Mouse (Mus musculus) lung, postnatal 36 days (tissue): ENCODE measurements around the gene Rabif.
"Not testable (repeated sequence)": the region's sequence is repeated elsewhere in the genome, so short reads cannot be mapped to it uniquely, and the experiment has no call there.

Experiments
- DNase-seq: peaks from one replicate; pipeline ENCODE4 v3.0.0; 2022; ENCODE audit warnings: mixed read lengths

Rabif gene

DNA sequence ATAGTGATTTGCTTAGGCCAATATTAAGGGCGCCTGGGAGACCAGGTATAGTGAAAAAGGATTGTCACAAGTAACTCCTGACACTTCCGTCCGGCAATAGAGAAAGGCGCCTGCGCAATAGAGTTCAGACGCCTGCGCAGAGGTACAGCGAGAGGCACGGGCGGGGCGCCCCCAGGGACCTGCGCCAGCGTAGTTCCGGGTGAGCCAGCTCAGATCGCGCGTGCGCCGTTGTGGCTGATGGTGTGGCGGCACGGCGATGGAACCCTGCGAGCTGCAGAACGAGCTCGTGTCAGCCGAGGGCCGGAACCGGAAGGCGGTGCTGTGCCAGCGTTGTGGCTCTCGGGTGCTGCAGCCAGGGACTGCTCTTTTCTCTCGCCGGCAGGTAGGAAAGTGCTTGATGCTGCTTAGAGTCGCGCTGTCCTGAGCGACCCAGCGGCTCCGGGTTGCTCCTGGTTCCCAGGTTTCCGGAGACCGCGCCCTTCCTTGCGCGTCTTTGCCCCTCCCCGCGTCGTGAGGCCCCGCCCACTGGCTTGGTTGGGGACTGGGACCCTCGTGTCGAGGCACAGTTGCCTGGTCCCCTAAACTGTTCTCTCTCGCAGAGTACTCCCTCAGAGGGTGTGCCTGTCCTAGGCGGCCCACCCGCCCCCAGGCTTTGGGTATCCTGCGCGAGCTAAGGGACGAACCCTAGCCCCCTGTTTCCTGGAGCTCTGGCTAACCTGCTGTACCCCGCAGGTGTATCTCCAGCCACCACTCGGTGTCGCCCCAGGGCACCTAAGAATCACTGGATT lies at the start of gene Rabif:
TSS of gene Rabif (plus strand) at position 221 of the 788 bp plus-strand sequence.
- DNase-seq = peak; percentile 99

DNA sequence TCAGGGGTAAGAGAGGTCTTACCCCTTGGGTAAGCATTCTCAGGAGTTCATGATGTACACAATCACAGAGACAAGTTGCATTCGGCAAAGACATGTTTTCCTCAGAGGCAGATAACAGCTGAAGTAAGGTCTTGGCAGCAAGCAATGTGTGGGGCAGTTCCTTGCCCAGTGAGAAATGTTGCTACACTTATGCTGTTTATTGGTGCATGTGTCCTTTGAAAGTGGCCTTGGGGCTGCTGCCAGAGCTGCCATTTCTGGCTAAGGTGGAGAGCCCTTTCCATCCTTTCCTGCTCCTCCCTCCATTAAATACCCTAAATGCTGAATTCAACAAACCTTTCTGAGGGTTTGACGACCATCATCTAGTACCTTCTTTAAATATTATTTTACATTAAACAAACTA lies 49.0 kb upstream of the Rabif start:
- DNase-seq = no peak

DNA sequence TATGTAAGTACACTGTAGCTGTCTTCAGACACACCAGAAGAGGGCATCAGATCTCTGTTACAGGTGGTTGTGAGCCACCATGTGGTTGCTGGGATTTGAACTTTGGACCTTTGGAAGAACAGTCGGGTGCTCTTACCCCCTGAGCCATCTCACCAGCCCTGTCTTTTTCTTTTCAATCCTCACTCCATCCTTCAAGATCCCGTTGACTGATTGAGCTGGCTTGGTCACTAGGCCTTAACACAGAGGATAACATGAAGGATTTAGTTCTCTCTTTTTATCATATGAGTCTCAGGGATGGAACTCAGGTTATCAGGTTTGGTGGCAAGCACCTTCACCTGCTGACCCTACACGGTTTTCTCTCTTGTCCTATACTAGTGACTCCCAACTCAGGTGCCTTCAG lies 45.9 kb upstream of the Rabif start:
- DNase-seq = not testable (repeated sequence)

DNA sequence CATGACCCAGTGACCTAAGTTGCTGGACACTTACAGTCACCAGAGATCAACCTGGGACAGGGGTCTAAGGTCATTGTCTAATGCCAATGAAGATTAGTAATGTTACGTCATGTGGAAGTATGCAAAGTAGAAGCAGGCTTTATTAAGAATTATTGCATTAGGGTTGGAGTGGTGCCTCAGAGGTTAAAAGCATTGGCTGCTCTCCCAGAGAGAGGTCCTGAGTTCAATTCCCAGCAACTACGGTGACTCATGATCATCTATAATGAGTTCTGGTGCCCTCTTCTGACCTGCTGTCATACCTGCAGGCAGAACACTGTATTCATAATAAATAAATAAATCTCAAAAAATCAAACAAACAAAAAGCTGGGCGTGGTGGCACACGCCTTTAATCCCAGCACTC lies 44.2 kb upstream of the Rabif start:
- DNase-seq = no peak

DNA sequence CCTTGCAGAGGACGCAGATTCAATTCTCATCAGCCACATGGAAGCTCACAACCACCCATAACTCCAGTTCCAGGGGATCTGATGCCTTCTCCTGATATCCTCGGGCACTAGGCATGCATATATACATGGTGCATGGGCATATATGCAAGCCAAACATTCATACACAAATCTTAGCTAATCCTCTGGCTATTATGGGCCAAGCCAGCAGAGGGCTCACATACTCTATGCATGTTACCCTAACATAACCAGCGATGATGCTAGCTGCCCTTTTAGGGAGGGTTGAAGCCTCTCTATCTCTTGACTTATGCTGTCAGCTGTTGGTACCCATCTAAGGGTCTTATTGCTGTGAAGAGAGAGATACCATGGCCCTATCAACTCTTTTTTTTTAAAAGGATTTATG lies 43.5 kb upstream of the Rabif start:
- peak; percentile 73 for DNase-seq

DNA sequence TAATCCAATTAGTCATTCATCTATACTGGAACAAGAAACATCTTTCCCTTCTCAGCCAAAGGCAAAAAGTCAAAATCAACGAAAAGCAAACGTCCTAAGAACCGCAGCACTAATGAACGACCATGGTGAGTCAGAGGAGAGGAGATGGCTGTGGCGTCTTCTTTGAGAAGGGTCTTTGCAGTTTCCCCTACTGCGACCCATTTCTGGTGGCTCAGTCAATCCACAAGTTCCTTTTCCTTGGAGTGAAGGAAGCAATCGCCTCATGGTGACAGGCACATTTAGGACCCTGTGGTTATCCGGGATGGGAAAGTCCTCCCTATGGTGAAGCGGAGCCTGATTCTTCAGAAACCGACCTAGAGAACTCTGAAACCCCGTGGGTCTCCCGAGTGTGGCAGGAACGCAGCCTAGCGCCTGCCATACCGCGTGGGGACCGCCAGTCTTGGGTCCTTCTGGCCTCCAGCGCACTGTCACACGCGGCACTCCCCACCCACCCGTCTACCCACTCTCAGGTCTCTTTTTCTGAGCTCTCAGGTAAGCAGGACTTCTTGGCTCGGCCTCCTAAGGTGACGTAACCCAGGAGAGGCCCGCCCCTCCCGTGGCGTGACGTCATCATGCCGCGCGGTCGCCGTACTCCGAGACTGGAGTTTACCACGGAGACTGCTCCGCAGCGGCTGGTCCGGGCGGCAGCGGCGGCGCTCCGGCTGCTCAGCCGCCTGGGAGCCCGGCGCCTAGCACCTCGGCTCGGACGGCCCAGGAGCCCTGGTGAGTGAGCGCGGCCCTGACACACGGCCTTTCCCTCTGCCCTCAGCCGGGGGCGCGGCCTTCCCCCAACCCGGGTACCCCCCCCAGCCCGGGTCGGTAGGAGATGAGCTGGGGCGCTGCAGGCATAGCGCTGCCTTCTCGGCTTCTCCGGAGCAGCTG lies 39.3 kb upstream of the Rabif start, which contains the start of gene Klhl12:
TSS of gene Klhl12 (plus strand) at position 628 of the 921 bp plus-strand sequence.
- DNase-seq = peak; percentile 97

DNA sequence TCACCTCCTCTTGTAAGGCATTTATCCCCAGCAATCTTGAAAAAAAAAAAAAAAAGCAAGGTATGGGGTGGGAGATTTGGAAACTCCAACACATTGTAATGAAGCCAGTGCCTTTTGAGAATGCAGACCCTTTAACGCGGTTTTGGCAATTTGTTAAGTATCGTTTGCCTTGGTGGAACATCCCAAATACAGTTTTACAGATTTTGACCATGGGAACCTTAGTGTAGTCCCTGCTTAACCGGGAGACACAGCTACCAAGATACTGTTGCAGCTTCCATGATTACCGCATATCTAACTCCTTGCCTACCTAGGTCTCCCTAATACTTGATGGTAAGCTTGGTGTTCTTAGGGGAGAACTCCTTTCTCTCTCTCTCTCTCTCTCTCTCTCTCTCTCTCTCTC lies 38.4 kb upstream of the Rabif start:
- DNase-seq = no peak

DNA sequence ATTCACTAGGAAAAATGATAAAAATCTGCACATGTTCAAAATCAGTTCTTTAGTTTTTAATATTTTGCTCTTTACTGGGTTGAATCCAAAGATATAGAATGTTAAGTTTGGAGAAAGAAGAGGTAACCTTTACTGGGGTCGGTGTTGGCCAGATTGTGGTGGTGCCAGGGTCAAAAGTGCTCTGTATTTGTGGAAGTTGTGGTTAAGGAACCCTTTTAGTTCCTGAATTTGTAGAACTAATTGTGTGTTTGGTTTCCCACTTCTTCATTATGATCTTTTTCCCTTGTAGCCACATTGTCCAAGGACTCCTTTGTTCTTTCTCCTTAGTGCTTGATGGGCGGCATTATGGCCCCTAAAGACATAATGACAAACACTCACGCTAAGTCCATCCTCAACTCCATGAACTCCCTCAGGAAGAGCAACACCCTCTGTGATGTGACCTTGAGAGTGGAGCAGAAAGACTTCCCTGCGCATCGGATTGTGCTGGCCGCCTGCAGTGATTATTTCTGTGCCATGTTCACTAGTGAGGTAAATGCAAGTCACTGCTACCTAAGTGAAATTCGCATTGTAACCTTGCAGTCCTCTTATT lies 36.2 kb upstream of the Rabif start:
- peak; percentile 9 for DNase-seq

DNA sequence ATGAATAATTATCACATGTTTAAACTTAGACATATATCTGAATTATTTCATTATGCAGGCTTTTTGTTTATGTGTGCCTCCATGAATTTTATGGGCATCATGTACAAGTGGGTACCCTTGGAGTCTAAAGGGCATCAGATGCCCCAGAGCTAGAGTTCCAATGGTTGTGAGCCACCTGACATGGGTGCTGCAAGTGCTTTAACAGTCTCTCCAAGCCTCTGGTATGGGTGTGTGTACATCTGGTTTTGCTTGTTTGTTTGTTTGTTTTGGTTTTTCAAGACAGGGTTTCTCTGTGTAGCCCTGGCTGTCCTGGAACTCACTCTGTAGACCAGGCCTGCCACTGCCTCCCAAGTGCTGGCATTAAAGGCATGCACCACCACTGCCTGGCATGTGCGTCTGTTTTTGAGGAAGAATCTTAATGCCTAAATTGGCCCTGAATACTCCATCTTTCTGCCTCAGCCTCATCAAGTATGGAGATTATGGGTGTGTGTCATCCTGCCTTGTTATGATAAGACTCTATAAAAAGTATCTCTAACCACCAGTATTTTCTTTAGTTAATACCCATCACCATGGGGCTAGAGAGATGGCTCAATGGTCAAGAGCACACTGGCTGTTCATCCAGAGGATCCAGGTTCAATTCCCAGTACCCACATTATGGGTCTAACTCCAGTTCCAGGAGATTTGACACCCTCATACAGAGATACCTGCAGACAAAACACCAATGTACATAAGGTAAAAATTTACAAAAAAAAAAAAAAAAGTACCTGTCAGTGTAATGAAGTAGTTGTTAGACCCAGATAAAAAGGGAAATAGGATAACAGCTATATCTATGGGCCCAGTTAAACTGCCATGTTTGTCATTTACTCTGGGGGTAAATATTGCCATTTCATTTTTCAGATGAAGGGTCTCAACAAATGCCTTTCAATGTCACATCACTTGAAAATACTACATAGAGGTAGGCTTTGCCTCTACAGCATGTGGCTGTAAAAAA lies 33.9 kb upstream of the Rabif start:
- DNase-seq = no peak

DNA sequence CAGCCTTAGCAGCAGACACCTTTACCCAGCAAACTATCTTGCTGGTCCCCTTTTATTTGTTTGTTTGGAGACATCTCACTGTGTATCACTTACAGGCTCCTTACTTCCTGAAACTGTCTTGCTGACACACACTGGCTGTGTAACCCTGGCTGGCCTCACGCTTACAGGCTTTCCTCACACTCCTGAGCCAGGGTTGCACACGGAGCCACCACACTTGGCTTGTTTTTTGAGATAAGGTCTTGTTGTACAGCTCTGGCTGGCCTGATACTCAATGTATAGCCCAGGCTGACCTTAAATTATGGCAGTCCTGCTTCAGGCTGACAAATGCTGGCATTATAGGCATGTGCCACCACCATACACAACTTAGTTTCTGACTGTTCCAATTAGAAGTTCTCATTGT lies 9.8 kb upstream of the Rabif start:
- no peak for DNase-seq

DNA sequence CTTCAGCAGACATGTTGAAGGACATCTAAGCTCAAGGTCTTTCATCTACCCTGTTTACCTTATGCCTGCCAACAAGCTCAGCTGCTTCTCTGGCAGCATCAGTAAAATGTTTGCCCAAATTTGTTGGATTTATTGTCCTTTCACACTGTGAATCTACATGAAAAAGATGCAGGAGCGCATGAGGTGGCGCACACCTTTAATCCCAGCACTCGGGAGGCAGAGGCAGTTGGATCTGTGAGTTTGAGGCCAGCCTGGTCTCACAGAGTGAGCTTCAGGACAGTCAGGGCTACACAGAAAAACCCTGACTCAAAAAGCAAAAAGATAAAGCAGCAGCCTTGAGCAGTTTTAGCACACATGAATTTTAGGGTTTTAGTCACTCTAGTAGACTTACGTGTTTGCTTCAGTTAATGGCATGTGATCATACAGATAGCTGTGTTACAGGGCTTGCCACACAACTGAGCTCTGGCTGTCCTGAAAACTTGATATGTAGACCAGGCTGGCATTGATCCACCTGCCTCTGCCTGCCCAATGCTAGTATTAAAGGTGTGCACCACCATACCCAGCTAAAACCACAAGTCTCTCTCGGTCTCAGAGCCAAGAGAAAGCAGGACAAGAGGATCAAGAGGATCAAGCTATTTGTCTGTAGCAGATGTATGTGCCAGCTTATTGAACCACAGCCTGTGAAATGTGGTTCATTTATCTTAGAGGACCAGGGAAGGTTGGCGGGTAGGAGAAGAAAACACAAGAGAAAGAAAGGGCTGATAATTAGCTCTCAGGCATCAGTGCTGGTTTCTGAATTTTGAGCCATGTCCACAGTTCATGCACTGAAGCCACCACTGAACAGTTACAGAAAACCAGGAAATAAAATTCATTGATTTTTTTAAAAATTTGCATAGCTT lies 3.3 kb upstream of the Rabif start:
- no peak for DNase-seq

DNA sequence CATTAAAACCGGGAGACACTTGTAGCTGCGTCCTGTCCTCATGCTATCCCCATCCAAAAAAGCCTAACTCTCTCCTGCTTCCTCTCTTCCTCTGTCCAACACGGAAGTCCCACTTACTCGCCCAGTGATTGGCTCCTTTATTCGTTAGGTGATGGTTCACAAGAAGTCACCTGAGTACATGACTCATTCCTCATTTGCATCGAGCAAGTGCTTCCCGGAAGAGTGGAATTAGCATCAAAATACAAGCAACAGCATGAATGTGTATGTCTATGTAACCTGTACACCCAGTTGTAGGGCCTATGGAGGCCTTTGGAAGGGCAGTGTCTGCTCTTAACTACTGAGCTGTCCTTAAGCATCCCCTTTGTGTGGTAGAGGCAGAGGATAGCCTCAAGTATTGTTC lies 2.2 kb upstream of the Rabif start:
- no peak for DNase-seq

DNA sequence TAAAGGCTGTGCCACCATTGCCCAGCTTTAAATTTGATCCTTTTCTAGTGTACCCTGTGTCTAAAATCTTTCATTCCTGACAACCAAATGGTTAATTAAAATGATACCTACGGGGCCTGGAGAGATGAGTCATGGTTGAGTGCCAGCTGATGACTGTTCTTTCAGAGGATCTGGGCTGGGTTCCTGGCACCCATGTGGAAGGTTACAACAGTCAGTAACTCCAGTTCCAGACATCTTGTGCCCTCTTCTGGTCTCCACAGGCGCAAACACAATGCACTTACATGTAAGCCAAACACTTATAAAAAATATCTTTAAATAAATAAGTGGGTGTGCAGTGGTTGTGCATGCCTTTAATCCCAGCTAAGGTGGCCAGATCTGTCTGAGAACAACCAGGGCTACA lies 952 bp upstream of the Rabif start:
- peak; percentile 16 for DNase-seq

DNA sequence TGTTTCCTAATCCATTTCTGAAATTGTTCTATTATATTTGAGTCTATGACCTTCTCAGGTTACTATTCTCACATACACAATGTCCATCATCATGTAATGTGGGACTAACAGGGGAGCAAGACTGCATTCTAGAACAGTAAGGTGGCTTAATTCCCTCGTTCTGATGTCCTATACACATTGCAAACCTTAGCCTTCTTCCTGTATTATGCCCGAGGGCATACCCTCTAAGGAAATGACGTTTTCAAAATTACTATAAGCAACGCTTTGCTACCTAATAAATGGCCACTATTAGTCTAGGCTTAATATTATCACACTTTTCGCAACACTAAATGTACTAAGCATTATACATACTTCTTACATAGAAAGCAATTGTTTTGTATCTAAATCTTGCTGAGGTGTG lies 492 bp upstream of the Rabif start:
- no peak for DNase-seq

DNA sequence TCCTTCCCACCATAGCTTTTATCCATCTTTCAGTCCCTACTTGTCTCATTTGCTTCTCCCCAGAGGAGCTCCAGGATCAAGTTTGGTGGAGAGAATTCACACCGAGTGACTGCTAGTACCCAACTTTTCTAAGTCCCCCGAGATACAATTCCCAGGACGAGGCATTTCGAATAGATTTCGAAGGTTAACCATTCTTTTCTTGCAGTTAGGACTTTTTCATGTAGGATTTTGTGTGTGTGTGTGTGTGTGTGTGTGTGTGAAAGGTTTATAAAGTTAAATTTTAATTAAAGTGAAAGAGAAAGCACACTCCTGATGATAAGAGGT lies 730 bp downstream of the Rabif start:
- no peak for DNase-seq

DNA sequence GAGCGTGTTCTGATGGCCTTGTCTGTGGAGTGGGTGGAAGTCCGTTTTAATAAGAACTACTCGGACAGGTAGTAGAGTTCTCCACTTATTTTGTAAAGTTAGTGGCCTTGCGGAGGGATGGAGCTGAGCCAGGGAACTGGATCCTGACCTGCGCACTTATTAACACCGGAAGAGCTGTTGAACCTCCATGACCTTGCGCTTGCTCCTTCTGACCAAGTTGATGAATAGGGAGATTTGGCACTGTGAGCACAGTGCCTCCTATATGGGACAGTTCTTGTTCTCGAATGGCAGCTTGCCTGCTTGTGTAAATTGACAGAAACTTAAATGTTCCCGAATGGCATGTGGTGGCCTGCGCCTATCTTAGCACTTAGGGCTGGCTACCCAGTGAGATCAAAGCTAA lies 1.5 kb downstream of the Rabif start:
- DNase-seq = peak; percentile 18

DNA sequence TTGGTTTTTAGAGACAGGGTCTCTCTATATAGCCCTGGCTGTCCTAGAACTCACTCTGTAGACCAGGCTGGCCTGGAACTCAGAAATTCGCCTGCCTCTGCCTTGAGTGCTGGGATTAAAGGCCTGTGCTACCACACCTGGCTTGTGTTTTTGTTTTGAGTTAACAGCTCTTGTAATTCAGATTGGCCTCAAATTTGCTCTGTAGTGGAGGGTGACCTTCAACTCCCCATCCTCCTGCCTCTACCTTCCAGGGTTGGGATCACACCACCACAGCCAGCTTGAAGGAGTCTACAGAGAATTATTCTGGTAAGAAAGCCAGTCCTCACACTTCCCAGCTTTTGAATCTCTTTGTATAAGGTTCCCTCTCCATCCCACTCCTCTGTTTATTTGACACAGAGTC lies 6.5 kb downstream of the Rabif start:
- no peak for DNase-seq

DNA sequence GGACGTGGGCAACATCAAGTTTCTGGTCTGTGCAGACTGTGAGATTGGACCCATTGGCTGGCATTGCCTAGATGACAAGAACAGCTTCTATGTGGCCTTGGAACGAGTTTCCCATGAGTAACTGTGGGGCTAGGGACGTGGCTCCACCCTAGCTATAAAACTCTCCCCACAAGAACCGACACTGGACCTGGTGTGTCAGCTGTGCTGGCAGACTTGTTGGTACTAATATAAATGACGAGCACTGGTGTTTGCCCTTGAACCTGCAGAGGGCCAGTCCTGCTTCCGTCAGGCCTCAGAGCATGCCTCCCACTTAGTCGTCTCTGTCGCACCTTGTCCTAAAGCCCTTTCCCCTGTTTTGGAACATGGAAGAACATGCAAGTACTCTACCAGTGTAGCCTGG lies 11.8 kb downstream of the Rabif start:
- DNase-seq = no peak

DNA sequence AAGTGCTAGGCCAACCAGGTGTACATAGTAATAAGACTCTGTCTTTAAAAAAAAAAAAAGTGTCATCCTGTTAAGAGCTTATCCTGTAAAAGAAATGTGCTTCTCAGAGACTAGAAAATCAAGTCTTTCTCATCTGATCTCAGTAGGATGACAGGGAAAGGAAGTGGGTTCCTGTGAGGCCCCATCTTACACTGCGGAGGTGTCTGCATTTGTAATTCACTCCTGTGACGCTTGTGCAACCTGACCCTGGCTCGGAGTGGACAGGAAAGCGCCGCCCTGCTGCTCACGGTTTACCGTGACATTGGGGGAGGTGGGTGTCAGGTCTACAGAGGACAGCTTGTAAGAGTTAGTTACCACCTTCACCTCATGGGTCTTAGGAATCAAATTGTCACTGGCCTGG lies 15.6 kb downstream of the Rabif start:
- no peak for DNase-seq

DNA sequence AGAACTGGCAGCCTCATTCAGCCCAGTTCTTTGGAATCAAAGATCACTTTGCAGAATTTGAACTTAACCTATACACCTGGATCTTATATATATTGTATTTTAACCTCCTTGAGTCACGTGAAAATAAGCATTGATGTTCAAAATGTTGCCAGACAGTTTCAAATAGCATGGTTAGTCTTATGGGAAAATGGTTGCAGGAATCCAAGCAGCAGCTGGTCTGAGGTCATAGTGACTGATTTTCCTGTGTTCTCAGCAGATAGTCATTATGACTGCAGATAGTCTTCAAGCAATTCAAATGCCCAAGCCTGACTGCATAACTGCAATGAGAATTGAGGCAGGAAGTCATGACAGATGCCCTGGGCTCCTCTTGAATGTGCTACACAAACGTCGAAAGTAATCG lies 17.7 kb downstream of the Rabif start:
- no peak for DNase-seq

DNA sequence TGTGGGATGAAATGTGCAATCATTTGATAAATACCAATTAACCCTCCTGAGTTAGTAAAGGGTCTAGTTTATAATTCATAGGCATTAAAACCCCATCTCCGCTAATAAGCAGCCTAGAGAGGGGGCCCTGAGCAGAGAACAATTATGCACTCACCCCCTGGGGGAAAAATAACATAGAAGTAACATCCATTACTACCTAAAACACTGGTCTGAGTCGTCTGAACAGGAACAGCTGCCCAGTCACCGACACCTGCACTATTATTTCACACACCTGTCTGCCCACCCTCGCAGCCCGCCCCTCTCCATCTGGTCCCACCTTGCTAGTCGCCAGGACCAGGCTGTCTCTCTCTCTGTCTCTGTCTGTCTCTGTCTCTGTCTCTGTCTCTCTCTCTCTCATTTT lies 18.1 kb downstream of the Rabif start:
- DNase-seq = no peak
